Mouse (Mus musculus): Measurements from ENCODE around the gene Faim2. TPM values are rescaled to one million over a fixed set of nuclear protein-coding genes. Genes with fewer than 3 reads are reported as not detected.

Gene Faim2
- 0.23 and 0.47 TPM in 2 replicates for polyA plus RNA-seq (2012; rRNA removed)

DNA sequence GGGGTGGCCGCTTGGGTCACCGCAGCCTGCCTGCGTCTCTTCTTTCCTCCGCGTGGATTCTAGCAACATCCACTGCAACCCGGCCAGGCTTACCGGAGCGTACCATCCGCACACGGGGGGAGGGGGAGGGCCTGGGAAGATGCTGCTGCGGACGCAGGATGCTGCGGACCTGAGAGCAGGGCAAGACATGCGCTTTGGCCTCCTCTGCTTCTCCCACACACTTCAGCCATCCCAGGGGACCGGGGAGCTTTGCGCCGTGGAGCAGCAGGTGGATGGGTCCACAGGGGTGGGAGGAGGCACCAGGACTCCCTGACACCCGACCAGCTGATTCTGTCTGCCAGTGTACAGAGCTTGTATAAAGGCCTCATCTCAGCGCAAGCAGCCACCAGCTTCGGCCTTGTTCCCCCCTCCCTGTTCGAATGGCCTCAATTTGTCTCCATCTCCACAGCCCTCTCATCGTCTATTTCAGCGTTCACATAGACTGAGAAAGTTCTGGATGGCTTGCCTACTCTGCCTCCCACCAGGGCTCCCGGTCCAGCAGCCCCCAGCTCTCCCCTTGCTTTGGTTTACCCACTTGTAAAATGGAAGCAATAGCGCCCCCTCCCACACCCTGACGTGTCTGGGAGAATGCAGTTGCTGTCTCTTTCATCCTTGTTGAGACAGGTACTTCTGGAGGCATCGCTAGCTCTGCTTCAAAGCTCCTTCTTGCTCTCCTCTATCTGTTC is at the start of gene Faim2:
Gene Faim2, minus strand, starts transcription at position 537 of the 725 bp plus-strand sequence.

GRCm38 (mm10) chr15:99474576-99474926 is 53.4 kb downstream of the Faim2 start, which contains the start of gene Bcdin3d:
Gene Bcdin3d, minus strand, starts transcription at chr15:99474730.

GRCm38 (mm10) chr15:99457606-99458401 is 70.2 kb downstream of the Faim2 start, which contains the start of gene Nckap5l:
Gene Nckap5l, minus strand, starts transcription at chr15:99457748.

Other genes with a start within 250 kb of the Faim2 start
- 131 and 172 TPM in 2 replicates for gene Prpf40b, start 233.1 kb downstream of the Faim2 start, polyA plus RNA-seq (2012; rRNA removed)
- gene Fam186b, start 232.3 kb downstream of the Faim2 start, polyA plus RNA-seq (2012; rRNA removed) = 0.25 and 0.29 TPM in 2 replicates
- gene Fmnl3, start 157.7 kb downstream of the Faim2 start, polyA plus RNA-seq (2012; rRNA removed) = 32.4 and 37.7 TPM in 2 replicates
- gene Tmbim6, start 135.3 kb downstream of the Faim2 start, polyA plus RNA-seq (2012; rRNA removed) = 132 and 154 TPM in 2 replicates
- gene Nckap5l, start 70.4 kb downstream of the Faim2 start, polyA plus RNA-seq (2012; rRNA removed) = 18.4 and 28.9 TPM in 2 replicates
- 12.3 and 14.4 TPM in 2 replicates for gene Bcdin3d, start 53.4 kb downstream of the Faim2 start, polyA plus RNA-seq (2012; rRNA removed)
- not detected in 2 replicates for gene Aqp2, start 50.9 kb upstream of the Faim2 start, polyA plus RNA-seq (2012; rRNA removed)
- gene Aqp5, start 62.6 kb upstream of the Faim2 start, polyA plus RNA-seq (2012; rRNA removed) = 0.32 and 0.52 TPM in 2 replicates
- 0.62 and 0.76 TPM in 2 replicates for gene Aqp6, start 73.2 kb upstream of the Faim2 start, polyA plus RNA-seq (2012; rRNA removed)
- 157 and 204 TPM in 2 replicates for gene Racgap1, start 123.5 kb upstream of the Faim2 start, polyA plus RNA-seq (2012; rRNA removed)
- 21.5 and 24.9 TPM in 2 replicates for gene Asic1, start 142.2 kb upstream of the Faim2 start, polyA plus RNA-seq (2012; rRNA removed)
- gene Smarcd1, start 174.0 kb upstream of the Faim2 start, polyA plus RNA-seq (2012; rRNA removed) = 133 and 136 TPM in 2 replicates
- gene Gm17349, start 177.3 kb upstream of the Faim2 start, polyA plus RNA-seq (2012; rRNA removed) = not detected in 2 replicates
- gene Gpd1, start 189.3 kb upstream of the Faim2 start, polyA plus RNA-seq (2012; rRNA removed) = 2.7 and 5.2 TPM in 2 replicates
- 115 and 116 TPM in 2 replicates for gene Cox14, start 197.5 kb upstream of the Faim2 start, polyA plus RNA-seq (2012; rRNA removed)
- 51.7 and 60.5 TPM in 2 replicates for gene Cers5, start 244.7 kb upstream of the Faim2 start, polyA plus RNA-seq (2012; rRNA removed)